Mouse (Mus musculus): ENCODE data around the gene Dazap1.

DNA sequence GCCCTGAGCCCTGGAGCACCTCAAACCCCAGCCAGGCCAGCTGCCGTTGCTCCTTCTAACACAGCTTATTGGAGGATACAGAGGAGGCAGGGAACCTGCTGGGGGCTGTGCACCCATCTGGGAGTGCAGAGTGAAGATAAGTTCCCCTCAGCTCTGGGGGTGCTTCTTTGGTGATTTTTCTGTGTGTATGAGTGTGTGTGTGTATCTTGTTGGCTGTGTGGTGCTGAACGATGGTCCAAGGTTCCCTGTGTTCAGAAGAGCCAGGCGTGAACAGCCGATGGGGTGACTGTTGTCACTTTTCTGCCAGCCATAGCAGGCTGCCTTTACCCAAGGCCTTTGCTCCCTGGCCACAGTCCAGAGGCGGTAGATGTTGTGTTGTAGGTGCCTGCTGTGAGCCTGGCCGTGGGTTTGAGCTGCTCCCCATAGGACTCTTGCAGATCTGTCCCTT lies 9.5 kb downstream of the Dazap1 start:
- TF ChIP-seq ZC3H11A (IDR thresholded peaks at IDR 0.05; ENCODE audit: borderline replicate concordance, low read depth, low read length), result no peak
- TF ChIP-seq MAFK (IDR thresholded peaks at IDR 0.05; ENCODE audit: insufficient read depth, low read depth, low read length), result no peak
- TF ChIP-seq ZNF384 (IDR thresholded peaks at IDR 0.05; ENCODE audit: low read depth, low read length), result no peak

Data from ES-E14 (cell line).